In genomic region chr10:21295759-21296621, GRCm38 (mm10) we compare ENCODE assay signal across 7 mouse cellular contexts. TPM values are rescaled to one million over a fixed set of nuclear protein-coding genes. Genes with fewer than 3 reads are reported as not detected.
DNase-seq lines count a peak whose midpoint lies in the region; ATAC-seq and TF ChIP-seq lines count a peak whose summit lies in the region.

Gene Hbs1l (plus strand): TSS chr10:21295979.

- H3K4me2 ChIP-seq in intestine, postnatal 0 days (replicated peaks; ENCODE audit: low read depth), result peak within 1 kb of the TSS; percentile 67
- peak within 1 kb of the TSS; percentile 70 for H3K4me2 ChIP-seq in midbrain, embryonic 12.5 days (replicated peaks)

- H3K36me3 ChIP-seq in embryonic facial prominence, embryonic 10.5 days (replicated peaks), result peaks cover 20% of the 10 kb centered on the region
- peaks cover 13% of the 10 kb centered on the region; the same call in 1 of the 2 replicates for H3K36me3 ChIP-seq in intestine, postnatal 0 days (ENCODE audit: control insufficient read depth, insufficient read depth)
- H3K36me3 ChIP-seq in midbrain, embryonic 12.5 days, result peaks cover 16% of the 10 kb centered on the region
- peaks cover 14% of the 10 kb centered on the region for H3K36me3 ChIP-seq in small intestine, adult 2 months (ENCODE audit: control insufficient read depth, insufficient read depth, low read length)

- WGBS in embryonic facial prominence, embryonic 10.5 days, result under 1% methylated on average over 81 of the region's 81 CpGs
- under 1% methylated on average over 73 of the region's 81 CpGs for WGBS in intestine, postnatal 0 days
- WGBS in midbrain, embryonic 12.5 days, result under 1% methylated on average over 73 of the region's 81 CpGs
- under 1% methylated on average over 81 of the region's 81 CpGs for WGBS in small intestine, adult 2 months

- no peaks in the 10 kb centered on the region for H3K27me3 ChIP-seq in embryonic facial prominence, embryonic 10.5 days (replicated peaks; ENCODE audit: low read depth, poor library complexity, severe bottlenecking)
- H3K27me3 ChIP-seq in intestine, postnatal 0 days (replicated peaks; ENCODE audit: control insufficient read depth, insufficient read depth, low read length), result no peaks in the 10 kb centered on the region
- H3K27me3 ChIP-seq in midbrain, embryonic 12.5 days, result no peaks in the 10 kb centered on the region
- no peaks in the 10 kb centered on the region for H3K27me3 ChIP-seq in small intestine, adult 2 months (ENCODE audit: control insufficient read depth, insufficient read depth, low read length)

- peak within 1 kb of the TSS; percentile 81 for H3K9ac ChIP-seq in intestine, postnatal 0 days (ENCODE audit: low read depth, low read length)
- H3K9ac ChIP-seq in midbrain, embryonic 12.5 days (replicated peaks), result peak within 1 kb of the TSS; percentile 91

- H3K9me3 ChIP-seq in embryonic facial prominence, embryonic 10.5 days, result no peaks in the 10 kb centered on the region
- H3K9me3 ChIP-seq in intestine, postnatal 0 days (ENCODE audit: control insufficient read depth), result no peaks in the 10 kb centered on the region
- no peaks in the 10 kb centered on the region for H3K9me3 ChIP-seq in midbrain, embryonic 12.5 days

- peak within 1 kb of the TSS; percentile 90 for H3K27ac ChIP-seq in embryonic facial prominence, embryonic 10.5 days (replicated peaks)
- H3K27ac ChIP-seq in intestine, postnatal 0 days (ENCODE audit: low read depth, low read length), result peak within 1 kb of the TSS; percentile 69; the same call in 1 of the 2 replicates
- peak within 1 kb of the TSS; percentile 56; the same call in 1 of the 2 replicates for H3K27ac ChIP-seq in midbrain, embryonic 12.5 days (replicated peaks)
- H3K27ac ChIP-seq in small intestine, adult 2 months (ENCODE audit: insufficient read depth, low read depth, low read length), result peak within 1 kb of the TSS; percentile 86

- H3K4me1 ChIP-seq in embryonic facial prominence, embryonic 10.5 days, result peaks cover 14% of the 10 kb centered on the region
- peaks cover 10% of the 10 kb centered on the region; the same call in 1 of the 2 replicates for H3K4me1 ChIP-seq in intestine, postnatal 0 days (replicated peaks; ENCODE audit: control insufficient read depth, insufficient read depth, low read length)
- H3K4me1 ChIP-seq in midbrain, embryonic 12.5 days, result peaks cover 13% of the 10 kb centered on the region
- H3K4me1 ChIP-seq in small intestine, adult 2 months (ENCODE audit: control insufficient read depth, insufficient read depth, insufficient read length, low read length), result peaks cover 3% of the 10 kb centered on the region; the same call in 1 of the 2 replicates

- peak; percentile 98 for ATAC-seq in intestine, postnatal 0 days
- ATAC-seq in midbrain, embryonic 12.5 days (ENCODE audit: low FRiP score, low read depth), result peak; percentile 98

- TF ChIP-seq POLR2A in small intestine, adult 2 months (IDR thresholded peaks at IDR 0.05; ENCODE audit: low read depth, low read length), result peak; percentile 35; the same call in 1 of the 2 replicates

- peak within 1 kb of the TSS; percentile 97 for H3K4me3 ChIP-seq in embryonic facial prominence, embryonic 10.5 days
- peak within 1 kb of the TSS; percentile 61 for H3K4me3 ChIP-seq in intestine, postnatal 0 days (ENCODE audit: low read depth, low read length)
- H3K4me3 ChIP-seq in midbrain, embryonic 12.5 days, result peak within 1 kb of the TSS; percentile 95
- H3K4me3 ChIP-seq in small intestine, adult 2 months (ENCODE audit: low read depth, low read length), result peak within 1 kb of the TSS; percentile 100

- intact Hi-C loops in left cerebral cortex, postnatal 4 days (cut with DNase I), result loop anchor here (10.0 kb wide), 1 partner anchor 141 kb away; no protein-coding TSS in a partner anchor

- TF ChIP-seq CTCF in intestine, postnatal 0 days (IDR thresholded peaks at IDR 0.05; ENCODE audit: low read depth), result no peak
- TF ChIP-seq CTCF in small intestine, adult 2 months (IDR thresholded peaks at IDR 0.05; ENCODE audit: extremely low read depth, insufficient read length, insufficient replicate concordance, low read depth, low read length), result no peak

- DNase-seq in adrenal gland, postnatal 10 days, result peak; percentile 94
- peak; percentile 97 for DNase-seq in embryonic facial prominence, embryonic 10.5 days (ENCODE audit: low spot score)
- DNase-seq in gonadal fat pad, adult 2 months (ENCODE audit: low read depth), result no peak
- peak; percentile 96 for DNase-seq in left cerebral cortex, postnatal 4 days

RNA-seq across cellular contexts. Expression of gene Hbs1l, which starts in this region (rescaled TPM):
- total RNA-seq in adrenal gland, postnatal 10 days (2021), result 10 to 100 TPM; 61.6 to 66.7 TPM
- 121 and 129 TPM in 2 replicates for polyA plus RNA-seq in embryonic facial prominence, embryonic 10.5 days (2016; fragmentation: Nextera tagmentation; extraction: Ambion mirVana)
- polyA plus RNA-seq in gonadal fat pad, adult 2 months (2012; rRNA removed), result 15.2 and 17.4 TPM in 2 replicates
- 37.8 and 40.7 TPM in 2 replicates for polyA plus RNA-seq in intestine, postnatal 0 days (2015; fragmentation: Nextera tagmentation; extraction: Ambion mirVana)
- 100 to 1,000 TPM in 1 of 2 experiments, 10 to 100 TPM in 1; 97.7 to 102 TPM for total RNA-seq in left cerebral cortex, postnatal 4 days (2021)
- polyA plus RNA-seq in midbrain, embryonic 12.5 days (2016; fragmentation: Nextera tagmentation; extraction: Ambion mirVana), result 128 TPM in 2 replicates
- 7.5 and 12.2 TPM in 2 replicates for polyA plus RNA-seq in small intestine, adult 2 months (2012; rRNA removed)
